9 mouse cellular contexts compared by ENCODE assay signal in genomic region chr4:142065270-142065669, GRCm38 (mm10). TPM values are rescaled to one million over a fixed set of nuclear protein-coding genes. Genes with fewer than 3 reads are reported as not detected.
DNase-seq lines count a peak whose midpoint lies in the region; ATAC-seq lines count a peak whose summit lies in the region.
"Had no signal": no experiment of that assay in that cellular context is flagged by ENCODE, and none has a peak within 500 bp of the region (broad histone marks: within the 10 kb centered on the region; RNA-seq: fewer than 3 reads in every experiment).

No protein-coding gene starts in this region.

- 0 out of 2 replicates have a peak, but pooled peaks have one; percentile 43 for ATAC-seq in erythroid progenitor cell, adult 5-6 weeks (replicated peaks; ENCODE audit: low FRiP score, poor library complexity, severe bottlenecking)
- peak; percentile 36 for ATAC-seq in megakaryocyte, adult 5-6 weeks (ENCODE audit: poor library complexity, severe bottlenecking)
- ATAC-seq: forebrain, embryonic 14.5 days had no signal

- peak; percentile 40 for DNase-seq in gastrocnemius, adult 18-20 months (ENCODE audit: low spot score)
- DNase-seq in gastrocnemius, postnatal 10 days, result no peak
- DNase-seq in kidney, adult 18-20 months, result peak; percentile 63
- no peak for DNase-seq in embryo, embryonic 10.5 days (ENCODE audit: low spot score)
- no peak for DNase-seq in right cerebral cortex, adult 18-20 months
- no peak for DNase-seq in layer of hippocampus, postnatal 14 days (ENCODE audit: low spot score in 2 of 2)

RNA-seq across cellular contexts. Expression of gene Tmem51, which starts 18.8 kb away (rescaled TPM):
- under 1 TPM; 0.48 to 0.88 TPM for total RNA-seq in gastrocnemius, adult 18-20 months (2021)
- 1 to 10 TPM; 4.3 to 4.9 TPM for total RNA-seq in gastrocnemius, postnatal 10 days (2021)
- 1.8 TPM in 1 of 2 replicates, not detected in the other for total RNA-seq in erythroid progenitor cell, adult 5-6 weeks (2015; ENCODE audit: low replicate concordance)
- total RNA-seq in erythroid progenitor cell, adult 5-6 weeks (2017; ENCODE audit: low replicate concordance), result 1.2 and 1.4 TPM in 2 replicates
- 16.8 and 18.7 TPM in 2 replicates for total RNA-seq in megakaryocyte, adult 5-6 weeks (2015)
- total RNA-seq in megakaryocyte, adult 5-6 weeks (2017), result 13.5 and 18.7 TPM in 2 replicates
- total RNA-seq in layer of hippocampus, postnatal 14 days (2021), result 1 to 10 TPM; 6.8 to 7.5 TPM

RNA-seq across cellular contexts. Expression of gene Fhad1, which starts 50.4 kb away (rescaled TPM):
- total RNA-seq in gastrocnemius, adult 18-20 months (2021), result not detected
- 1 to 10 TPM; 2.1 to 4.5 TPM for total RNA-seq in gastrocnemius, postnatal 10 days (2021)
- not detected in 2 replicates for total RNA-seq in erythroid progenitor cell, adult 5-6 weeks (2015; ENCODE audit: low replicate concordance)
- total RNA-seq in erythroid progenitor cell, adult 5-6 weeks (2017; ENCODE audit: low replicate concordance), result not detected in 2 replicates
- 0.41 TPM in 1 of 2 replicates, not detected in the other for total RNA-seq in megakaryocyte, adult 5-6 weeks (2015)
- 0.41 TPM in 1 of 2 replicates, not detected in the other for total RNA-seq in megakaryocyte, adult 5-6 weeks (2017)
- total RNA-seq in layer of hippocampus, postnatal 14 days (2021), result 1 to 10 TPM; 3.9 to 5.1 TPM

Comparison
In these comparisons a context has a peak if more than half of its experiments do, and no peak if none do; other contexts are left out.
1. DNase-seq: peak in gastrocnemius, adult 18-20 months (single experiment) and kidney, adult 18-20 months (single experiment); none in gastrocnemius, postnatal 10 days (single experiment), embryo, embryonic 10.5 days (single experiment), right cerebral cortex, adult 18-20 months (single experiment) and layer of hippocampus, postnatal 14 days (0 of 2).